Mouse (Mus musculus): ENCODE data around the gene Kcnj9. TPM values are rescaled to one million over a fixed set of nuclear protein-coding genes. Genes with fewer than 3 reads are reported as not detected.

Gene Kcnj9
- 0.23 and 0.61 TPM in 2 replicates for polyA plus RNA-seq (2016; fragmentation: Nextera tagmentation; extraction: Ambion mirVana)

DNA sequence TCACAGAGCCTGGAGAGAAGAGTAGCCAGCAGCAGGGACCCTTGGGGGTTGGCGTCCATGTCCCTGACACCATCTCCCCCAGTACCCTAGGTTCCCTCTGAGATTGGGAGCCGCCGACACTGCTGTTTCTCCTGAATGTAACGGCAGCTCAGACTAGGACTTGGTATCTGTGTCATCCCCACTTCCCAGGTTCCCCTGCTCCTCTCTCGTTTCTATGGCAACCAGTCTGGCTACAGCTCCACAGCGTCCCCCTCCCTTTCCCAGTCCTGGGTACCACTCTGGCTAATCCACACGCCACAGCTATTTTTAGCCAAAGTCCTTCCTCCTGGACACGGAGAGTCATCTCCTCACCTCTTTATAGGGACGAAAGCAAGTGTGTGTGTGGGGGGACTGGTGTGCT lies at the start of gene Kcnj9:
Gene Kcnj9, minus strand, starts transcription at position 188 of the 400 bp plus-strand sequence.
- Histone ChIP-seq H3K27ac (replicated peaks) (peak within 1 kb of the TSS; percentile 64; the same call in 1 of the 2 replicates), H3K27me3 (ENCODE audit: low read depth, poor library complexity, severe bottlenecking) (peaks cover 99% of the 10 kb centered on the region), H3K4me1 (peaks cover 37% of the 10 kb centered on the region), H3K9me3 (replicated peaks) (no peaks in the 10 kb centered on the region), H3K4me3 (peak within 1 kb of the TSS; percentile 36), H3K36me3 (no peaks in the 10 kb centered on the region)
- peak; percentile 51 for DNase-seq (ENCODE audit: low spot score)
- WGBS = 26% methylated on average over 9 of the region's 9 CpGs

GRCm38 (mm10) chr1:172376758-172377458 lies 47.8 kb upstream of the Kcnj9 start:
- Histone ChIP-seq H3K27ac (replicated peaks) (peak overlapping the region; percentile 85), H3K27me3 (ENCODE audit: low read depth, poor library complexity, severe bottlenecking) (0 out of 2 replicates have a peak, but pooled peaks cover 7% of the 10 kb centered on the region), H3K36me3 (peaks cover 40% of the 10 kb centered on the region), H3K4me3 (peak overlapping the region; percentile 88), H3K4me1 (peaks cover 26% of the 10 kb centered on the region), H3K9me3 (replicated peaks) (no peaks in the 10 kb centered on the region)
- WGBS = 4% methylated on average over 62 of the region's 62 CpGs
- DNase-seq (ENCODE audit: low spot score) = peak; percentile 31

- Histone ChIP-seq H3K4me1 (peaks cover 26% of the 10 kb centered on the region), H3K36me3 (peaks cover 33% of the 10 kb centered on the region), H3K4me3 (peak within 1 kb of the TSS; percentile 88), H3K27ac (replicated peaks) (peak within 1 kb of the TSS; percentile 85), H3K27me3 (ENCODE audit: low read depth, poor library complexity, severe bottlenecking) (0 out of 2 replicates have a peak, but pooled peaks cover 7% of the 10 kb centered on the region), H3K9me3 (replicated peaks) (no peaks in the 10 kb centered on the region)
- WGBS = 1% methylated on average over 39 of the region's 39 CpGs
- peak; percentile 99 for DNase-seq (ENCODE audit: low spot score)
Measured at GRCm38 (mm10) chr1:172376198-172376667, 47.1 kb upstream of the Kcnj9 start, which contains the start of gene Pigm. TSS of gene Pigm (plus strand) at chr1:172376546.

- WGBS = 26% methylated on average over 23 of the region's 23 CpGs
- no peak overlapping the region for H3K4me3 ChIP-seq
- DNase-seq (ENCODE audit: low spot score) = peak; percentile 74
Measured at GRCm38 (mm10) chr1:172368768-172369418, 39.8 kb upstream of the Kcnj9 start.

GRCm38 (mm10) chr1:172364684-172365083 lies 35.6 kb upstream of the Kcnj9 start:
- no peaks in the 10 kb centered on the region for H3K9me3 ChIP-seq (replicated peaks)
- H3K27me3 ChIP-seq (ENCODE audit: low read depth, poor library complexity, severe bottlenecking) = peaks cover 73% of the 10 kb centered on the region
- peak; percentile 69 for DNase-seq (ENCODE audit: low spot score)
- WGBS = 13% methylated on average over 6 of the region's 6 CpGs
- no peak overlapping the region for H3K27ac ChIP-seq (replicated peaks)
- H3K4me3 ChIP-seq = no peak overlapping the region
- H3K4me1 ChIP-seq = peaks cover 18% of the 10 kb centered on the region
- no peaks in the 10 kb centered on the region for H3K36me3 ChIP-seq

More at GRCm38 (mm10) chr1:172368768-172369418, 39.8 kb upstream of the Kcnj9 start:
- Histone ChIP-seq H3K27ac (replicated peaks) (no peak overlapping the region), H3K27me3 (ENCODE audit: low read depth, poor library complexity, severe bottlenecking) (peaks cover 49% of the 10 kb centered on the region), H3K9me3 (replicated peaks) (no peaks in the 10 kb centered on the region), H3K36me3 (no peaks in the 10 kb centered on the region), H3K4me1 (peaks cover 12% of the 10 kb centered on the region)

DNA sequence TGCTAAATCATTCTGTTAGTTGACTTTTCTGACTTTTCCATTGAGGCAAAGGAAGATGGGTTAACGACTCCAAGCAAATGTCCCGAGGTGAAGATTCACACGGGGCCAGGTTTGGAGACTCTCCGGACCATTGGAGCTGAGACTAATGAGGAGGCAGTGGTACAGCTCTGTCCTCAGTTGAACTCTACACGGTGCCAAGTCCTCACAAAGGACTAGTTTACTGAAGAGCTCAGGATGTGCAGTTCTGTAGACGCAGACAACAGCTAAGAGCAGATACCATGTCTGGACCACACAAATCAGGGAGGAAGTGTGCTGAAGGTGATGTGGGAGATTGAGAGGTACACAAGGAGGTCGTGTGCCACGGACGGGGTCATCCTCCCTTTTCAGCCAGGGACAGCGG lies 29.2 kb upstream of the Kcnj9 start:
- peaks cover 96% of the 10 kb centered on the region for H3K27me3 ChIP-seq (ENCODE audit: low read depth, poor library complexity, severe bottlenecking)
- no peaks in the 10 kb centered on the region for H3K36me3 ChIP-seq
- WGBS = 64% methylated on average over 10 of the region's 10 CpGs
- peaks cover 59% of the 10 kb centered on the region for H3K4me1 ChIP-seq
- peak overlapping the region; percentile 75 for H3K27ac ChIP-seq (replicated peaks)
- peak overlapping the region; percentile 23; the same call in 1 of the 2 replicates for H3K4me3 ChIP-seq
- H3K9me3 ChIP-seq (replicated peaks) = no peaks in the 10 kb centered on the region
- no peak for DNase-seq (ENCODE audit: low spot score)

DNA sequence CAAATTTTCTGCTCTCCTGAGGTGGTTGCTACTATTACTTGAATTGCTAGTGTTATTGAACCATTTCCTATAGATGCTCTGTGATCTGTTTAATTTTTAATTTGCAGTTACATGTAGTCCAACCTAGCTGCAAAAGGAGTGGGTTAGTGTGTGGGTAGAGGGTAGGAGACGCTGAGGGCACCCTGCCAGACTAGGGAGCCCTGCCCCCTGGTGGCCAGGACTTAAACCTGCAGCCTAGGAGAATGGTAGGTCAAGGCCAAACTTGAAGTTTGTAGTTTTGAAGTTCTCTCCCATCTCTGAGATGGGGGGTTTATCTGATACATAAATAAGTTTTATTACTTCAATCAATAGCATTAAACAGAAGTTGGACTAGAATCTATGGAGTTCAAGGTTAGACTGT lies 28.4 kb upstream of the Kcnj9 start:
- no peak overlapping the region for H3K4me3 ChIP-seq
- H3K4me1 ChIP-seq = peaks cover 66% of the 10 kb centered on the region
- peak; percentile 49 for DNase-seq (ENCODE audit: low spot score)
- peaks cover 96% of the 10 kb centered on the region for H3K27me3 ChIP-seq (ENCODE audit: low read depth, poor library complexity, severe bottlenecking)
- no peak overlapping the region for H3K27ac ChIP-seq (replicated peaks)
- no peaks in the 10 kb centered on the region for H3K9me3 ChIP-seq (replicated peaks)
- H3K36me3 ChIP-seq = no peaks in the 10 kb centered on the region
- 3% methylated on average over 1 of the region's 1 CpGs for WGBS

DNA sequence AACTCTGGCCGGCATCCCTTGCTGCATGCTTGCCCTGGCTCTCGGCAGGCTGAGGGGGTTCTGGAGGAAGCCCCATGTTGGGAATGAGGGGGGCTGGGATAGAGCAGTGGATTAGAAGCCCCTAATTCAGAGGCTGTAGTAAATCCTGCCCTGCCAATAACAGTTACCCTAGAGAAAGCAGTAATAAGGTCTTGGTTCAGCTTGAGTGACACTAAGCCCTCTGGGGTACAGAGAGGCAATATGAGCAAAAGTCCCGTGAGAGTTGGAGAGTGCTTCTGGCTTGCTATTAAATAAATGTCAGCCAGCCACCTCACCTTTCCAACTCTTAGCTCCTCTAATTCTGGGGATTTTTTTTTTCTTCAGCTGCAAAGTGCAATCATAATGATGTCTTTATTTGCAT lies 26.2 kb upstream of the Kcnj9 start:
- WGBS = 16% methylated on average over 3 of the region's 3 CpGs
- H3K9me3 ChIP-seq (replicated peaks) = no peaks in the 10 kb centered on the region
- peak overlapping the region; percentile 98 for H3K27ac ChIP-seq (replicated peaks)
- no peak overlapping the region for H3K4me3 ChIP-seq
- DNase-seq (ENCODE audit: low spot score) = no peak
- peaks cover 86% of the 10 kb centered on the region for H3K4me1 ChIP-seq
- no peaks in the 10 kb centered on the region for H3K36me3 ChIP-seq
- H3K27me3 ChIP-seq (ENCODE audit: low read depth, poor library complexity, severe bottlenecking) = peaks cover 97% of the 10 kb centered on the region

DNA sequence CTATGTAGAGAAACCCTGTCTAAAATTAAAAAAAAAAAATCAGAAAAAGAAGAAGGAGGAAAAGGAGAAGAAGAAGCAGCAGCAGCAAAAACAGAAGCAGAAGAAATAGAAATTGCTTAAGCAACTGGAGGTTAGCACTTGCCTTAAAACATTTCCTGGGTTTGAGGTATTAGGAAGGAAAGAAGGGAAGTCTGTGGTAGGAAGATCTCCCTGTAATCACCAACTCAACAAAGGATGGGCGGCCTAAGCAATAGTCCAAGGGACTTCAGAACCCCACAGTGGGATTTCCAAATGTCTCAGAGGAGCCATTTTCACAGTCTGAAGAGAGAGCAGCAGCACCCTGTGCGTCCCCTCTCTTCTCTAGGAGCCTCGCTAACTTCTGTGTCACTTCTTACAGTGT lies 23.3 kb upstream of the Kcnj9 start:
- Histone ChIP-seq H3K36me3 (no peaks in the 10 kb centered on the region), H3K4me3 (no peak overlapping the region), H3K9me3 (replicated peaks) (no peaks in the 10 kb centered on the region), H3K4me1 (peaks cover 91% of the 10 kb centered on the region), H3K27me3 (ENCODE audit: low read depth, poor library complexity, severe bottlenecking) (peaks cover 76% of the 10 kb centered on the region), H3K27ac (replicated peaks) (peak overlapping the region; percentile 98)
- WGBS = 86% methylated on average over 3 of the region's 3 CpGs
- DNase-seq (ENCODE audit: low spot score) = no peak

- H3K27ac ChIP-seq (replicated peaks) = peak overlapping the region; percentile 98
- DNase-seq (ENCODE audit: low spot score) = no peak
- H3K9me3 ChIP-seq (replicated peaks) = no peaks in the 10 kb centered on the region
- no peaks in the 10 kb centered on the region for H3K36me3 ChIP-seq
- no peak overlapping the region for H3K4me3 ChIP-seq
- H3K27me3 ChIP-seq (ENCODE audit: low read depth, poor library complexity, severe bottlenecking) = peaks cover 71% of the 10 kb centered on the region
- WGBS = 81% methylated on average over 6 of the region's 6 CpGs
- peaks cover 94% of the 10 kb centered on the region for H3K4me1 ChIP-seq
Measured at GRCm38 (mm10) chr1:172352001-172352400, 22.9 kb upstream of the Kcnj9 start.

DNA sequence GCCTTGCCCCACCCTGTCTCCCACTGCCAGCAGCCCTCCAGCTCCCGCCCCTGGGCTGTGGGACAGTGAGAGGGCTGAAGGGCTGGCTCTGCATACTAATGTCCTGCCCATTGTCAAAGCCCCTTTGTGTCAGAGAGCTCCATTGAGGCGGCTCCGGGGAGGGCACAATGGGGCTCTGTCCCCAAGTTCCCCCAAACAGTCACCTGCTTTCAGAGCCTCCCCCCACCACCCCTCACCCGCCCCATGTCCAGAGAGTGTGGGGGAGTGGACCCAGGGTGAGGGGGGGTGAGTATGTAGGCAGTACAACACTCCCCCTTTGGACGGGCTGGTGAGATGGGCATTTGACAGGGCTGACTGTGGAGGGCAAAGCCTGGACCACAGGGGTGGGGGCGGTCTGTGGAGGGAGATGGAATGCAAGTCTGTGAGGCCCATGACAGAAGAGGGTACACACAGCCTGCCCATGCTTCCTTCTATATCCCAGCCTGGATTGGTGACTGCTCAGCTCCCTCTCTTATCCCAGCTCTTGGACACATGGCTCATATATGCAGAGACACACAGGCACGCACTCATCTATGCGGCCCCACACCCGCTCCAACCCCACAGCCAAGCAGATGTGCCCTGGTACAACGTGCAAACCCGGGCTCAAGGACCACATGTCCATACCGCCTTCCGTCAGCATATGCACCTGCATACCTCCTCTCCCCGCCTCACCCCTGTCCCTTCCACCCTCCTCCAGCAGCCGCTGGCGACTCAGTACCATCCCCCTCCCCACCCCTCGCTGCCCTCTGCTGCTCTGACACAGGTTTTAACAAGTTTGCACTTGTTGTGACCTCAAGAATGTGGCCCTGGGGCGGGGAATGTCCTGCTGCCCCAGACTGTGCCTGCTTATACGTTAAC lies 21.0 kb upstream of the Kcnj9 start:
- Histone ChIP-seq H3K27me3 (ENCODE audit: low read depth, poor library complexity, severe bottlenecking) (peaks cover 62% of the 10 kb centered on the region), H3K9me3 (replicated peaks) (no peaks in the 10 kb centered on the region), H3K4me3 (peak overlapping the region; percentile 41), H3K4me1 (peaks cover 76% of the 10 kb centered on the region), H3K27ac (replicated peaks) (peak overlapping the region; percentile 98), H3K36me3 (no peaks in the 10 kb centered on the region)
- 8% methylated on average over 19 of the region's 19 CpGs for WGBS
- peak; percentile 91 for DNase-seq (ENCODE audit: low spot score)

- H3K27ac ChIP-seq (replicated peaks) = peak overlapping the region; percentile 98
- no peaks in the 10 kb centered on the region for H3K36me3 ChIP-seq
- no peaks in the 10 kb centered on the region for H3K9me3 ChIP-seq (replicated peaks)
- no peak for DNase-seq (ENCODE audit: low spot score)
- H3K27me3 ChIP-seq (ENCODE audit: low read depth, poor library complexity, severe bottlenecking) = peaks cover 55% of the 10 kb centered on the region
- peaks cover 71% of the 10 kb centered on the region for H3K4me1 ChIP-seq
- WGBS = 41% methylated on average over 5 of the region's 5 CpGs
- H3K4me3 ChIP-seq = peak overlapping the region; percentile 41
Measured at GRCm38 (mm10) chr1:172349504-172349903, 20.4 kb upstream of the Kcnj9 start.

Measured in midbrain, embryonic 10.5 days (tissue).